Mouse (Mus musculus): ENCODE results near the gene Creg1.

- TF ChIP-seq POLR2A (IDR thresholded peaks at IDR 0.05; ENCODE audit: borderline replicate concordance, extremely low read depth, insufficient read depth, insufficient read length, poor library complexity, severe bottlenecking) (no peak), CTCF (IDR thresholded peaks at IDR 0.05; ENCODE audit: borderline replicate concordance, extremely low read depth, insufficient read depth, insufficient read length) (peak; percentile 38; the same call in 1 of the 2 replicates)
Measured at GRCm38 (mm10) chr1:165779954-165780585, 16.5 kb downstream of the Creg1 start.
